9 mouse cellular contexts compared by ENCODE assay signal in genomic region chr17:86329273-86330075, GRCm38 (mm10).
DNase-seq lines count a peak whose midpoint lies in the region; ATAC-seq and TF ChIP-seq lines count a peak whose summit lies in the region.
"Had no signal": no experiment of that assay in that cellular context is flagged by ENCODE, and none has a peak within 500 bp of the region (broad histone marks: within the 10 kb centered on the region; RNA-seq: fewer than 3 reads in every experiment).

No protein-coding gene starts in this region.

- no peak overlapping the region for H3K27ac ChIP-seq in heart, adult 2 months
- H3K27ac ChIP-seq in hindbrain, embryonic 14.5 days = 0 out of 2 replicates have a peak overlapping the region, but pooled peaks have one; percentile 71
- 0 out of 2 replicates have a peak overlapping the region, but pooled peaks have one; percentile 1 for H3K27ac ChIP-seq in midbrain, embryonic 14.5 days (replicated peaks; ENCODE audit: low read depth, low read length)

- H3K9me3 ChIP-seq in hindbrain, embryonic 14.5 days (ENCODE audit: control insufficient read depth, low read length) = no peaks in the 10 kb centered on the region
- no peaks in the 10 kb centered on the region for H3K9me3 ChIP-seq in midbrain, embryonic 14.5 days (ENCODE audit: control insufficient read depth, low read length)

- H3K4me1 ChIP-seq in heart, adult 2 months (ENCODE audit: control insufficient read depth, insufficient read depth, low read length) = peaks cover 6% of the 10 kb centered on the region
- peaks cover 34% of the 10 kb centered on the region for H3K4me1 ChIP-seq in hindbrain, embryonic 14.5 days (replicated peaks; ENCODE audit: control insufficient read depth, insufficient read depth, low read length)
- H3K4me1 ChIP-seq in midbrain, embryonic 14.5 days (ENCODE audit: control insufficient read depth, insufficient read depth, low read length) = peaks cover 19% of the 10 kb centered on the region

- no peaks in the 10 kb centered on the region for H3K36me3 ChIP-seq in heart, adult 2 months (ENCODE audit: control insufficient read depth, insufficient read depth, low read length)
- no peaks in the 10 kb centered on the region for H3K36me3 ChIP-seq in hindbrain, embryonic 14.5 days (replicated peaks; ENCODE audit: control insufficient read depth, insufficient read depth)
- H3K36me3 ChIP-seq in midbrain, embryonic 14.5 days (ENCODE audit: control insufficient read depth, insufficient read depth, low read length) = no peaks in the 10 kb centered on the region

- H3K79me2 ChIP-seq in heart, adult 2 months (replicated peaks; ENCODE audit: control insufficient read depth, insufficient read depth, low read length) = no peaks in the 10 kb centered on the region; the same call in 1 of the 2 replicates

- no peak overlapping the region for H3K4me3 ChIP-seq in heart, adult 2 months
- H3K4me3 ChIP-seq in hindbrain, embryonic 14.5 days (replicated peaks; ENCODE audit: low read length) = no peak overlapping the region
- no peak overlapping the region for H3K4me3 ChIP-seq in midbrain, embryonic 14.5 days (replicated peaks; ENCODE audit: low read depth, low read length)
- H3K4me3 ChIP-seq: myocyte had no signal

- H3K4me2 ChIP-seq in hindbrain, embryonic 14.5 days (replicated peaks) = no peak overlapping the region
- no peak overlapping the region for H3K4me2 ChIP-seq in midbrain, embryonic 14.5 days (ENCODE audit: low read length)

- no peak for TF ChIP-seq EP300 in heart, adult 2 months (IDR thresholded peaks at IDR 0.05; ENCODE audit: insufficient read depth, low read depth, low read length)

- no peak for TF ChIP-seq CTCF in heart, adult 2 months (IDR thresholded peaks at IDR 0.05)

- TF ChIP-seq POLR2A in heart, adult 2 months (IDR thresholded peaks at IDR 0.05; ENCODE audit: insufficient read depth, low read depth, low read length) = no peak

- intact Hi-C loops in heart, adult 2 months (cut with DNase I) = loop anchor here (5.0 kb wide), 1 partner anchor 43 kb away; no protein-coding TSS in a partner anchor
- intact Hi-C loops in heart, postnatal 10 days (cut with DNase I) = no loop called here

- ATAC-seq in common myeloid progenitor, adult 5-6 weeks (replicated peaks; ENCODE audit: low read depth, poor library complexity, severe bottlenecking) = 0 out of 2 replicates have a peak, but pooled peaks have one; percentile 6
- peak; percentile 28; the same call in 1 of the 2 replicates for ATAC-seq in hindbrain, embryonic 14.5 days (ENCODE audit: low FRiP score)
- ATAC-seq in midbrain, embryonic 14.5 days (ENCODE audit: low FRiP score, low TSS enrichment) = no peak

- WGBS in heart, adult 2 months = 40% methylated on average over 16 of the region's 16 CpGs
- 43% methylated on average over 16 of the region's 16 CpGs for WGBS in hindbrain, embryonic 14.5 days
- 39% methylated on average over 16 of the region's 16 CpGs for WGBS in midbrain, embryonic 14.5 days

- H3K9ac ChIP-seq in heart, adult 2 months (ENCODE audit: low read depth, low read length) = peak overlapping the region; percentile 10; the same call in 1 of the 2 replicates
- no peak overlapping the region for H3K9ac ChIP-seq in hindbrain, embryonic 14.5 days
- H3K9ac ChIP-seq in midbrain, embryonic 14.5 days (replicated peaks; ENCODE audit: low read length) = 0 out of 2 replicates have a peak overlapping the region, but pooled peaks have one; percentile 16

- no peak for DNase-seq in heart, adult 2 months
- DNase-seq in heart, postnatal 10 days = no peak
- DNase-seq in hindbrain, embryonic 14.5 days (ENCODE audit: low spot score) = no peak
- peak; percentile 56 for DNase-seq in midbrain, embryonic 14.5 days
- DNase-seq in urinary bladder, postnatal 25 days (ENCODE audit: low spot score) = no peak
- no peak for DNase-seq in B cell, adult 2 months
- no peak for DNase-seq in lung, adult 18-20 months

- H3K27me3 ChIP-seq in heart, adult 2 months (ENCODE audit: control insufficient read depth, insufficient read depth, low read length) = no peaks in the 10 kb centered on the region
- H3K27me3 ChIP-seq in hindbrain, embryonic 14.5 days (ENCODE audit: control insufficient read depth, insufficient read depth, low read length) = no peaks in the 10 kb centered on the region
- no peaks in the 10 kb centered on the region for H3K27me3 ChIP-seq in midbrain, embryonic 14.5 days (ENCODE audit: control insufficient read depth, insufficient read depth, low read length)
